Mouse (Mus musculus) thymus, postnatal 4 days (tissue): ENCODE measurements around the gene Cldn5.

Source experiments
- DNase-seq: peaks from one replicate; pipeline ENCODE4 v3.0.0; 2021

Cldn5 gene

GRCm38 (mm10) chr16:18776556-18777100, at the start of gene Cldn5:
Cldn5 (plus strand) TSS chr16:18776847.
- DNase-seq, result peak; percentile 21

DNA sequence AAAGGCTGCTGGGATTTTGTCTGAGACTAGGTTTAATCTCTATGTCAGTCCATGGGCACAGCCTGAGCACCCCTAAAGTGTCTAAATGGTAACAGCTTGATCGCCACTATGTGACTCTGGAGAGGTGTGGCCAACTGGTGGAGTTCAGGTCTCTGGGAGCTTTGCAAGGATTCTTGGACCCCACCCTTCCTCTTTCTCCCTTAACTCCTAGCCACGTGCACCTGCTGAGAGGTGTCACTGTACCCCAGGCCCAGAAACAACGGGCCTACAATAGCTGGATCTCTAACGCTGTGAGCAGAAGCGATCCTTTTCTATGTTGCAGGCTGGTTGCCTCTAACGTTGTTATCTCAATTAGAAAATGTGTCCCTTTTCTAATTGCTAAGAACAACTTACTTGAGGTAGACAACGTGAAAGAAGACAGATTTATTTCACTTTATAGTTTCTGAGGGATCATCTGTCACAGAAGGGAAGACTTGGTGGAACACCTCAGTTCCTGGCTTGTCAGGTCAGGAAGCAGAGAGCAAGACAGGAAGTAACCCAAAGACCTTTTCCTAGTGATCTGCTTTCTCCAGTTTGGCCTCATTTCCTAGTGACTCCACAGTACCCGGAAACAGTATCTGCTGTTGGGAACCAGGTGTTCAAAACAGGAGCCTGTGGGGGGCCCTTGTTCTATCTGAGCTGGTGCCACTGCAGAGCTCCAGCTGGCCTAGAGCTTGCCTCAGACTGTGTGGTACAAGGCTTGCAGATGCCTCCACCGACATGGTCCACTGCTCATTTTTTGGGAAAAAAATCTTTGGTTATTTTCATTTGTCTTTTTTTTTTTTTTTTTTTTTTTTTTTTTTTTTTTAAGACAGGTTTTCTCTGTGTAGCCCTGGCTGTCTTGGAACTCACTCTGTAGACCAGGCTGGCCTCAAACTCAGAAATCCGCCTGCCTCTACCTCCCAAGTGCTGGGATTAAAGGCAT, 48.8 kb upstream of the Cldn5 start:
- DNase-seq, result peak; percentile 40

- DNase-seq, result no peak
Measured at GRCm38 (mm10) chr16:18729185-18729584, 47.5 kb upstream of the Cldn5 start.

DNA sequence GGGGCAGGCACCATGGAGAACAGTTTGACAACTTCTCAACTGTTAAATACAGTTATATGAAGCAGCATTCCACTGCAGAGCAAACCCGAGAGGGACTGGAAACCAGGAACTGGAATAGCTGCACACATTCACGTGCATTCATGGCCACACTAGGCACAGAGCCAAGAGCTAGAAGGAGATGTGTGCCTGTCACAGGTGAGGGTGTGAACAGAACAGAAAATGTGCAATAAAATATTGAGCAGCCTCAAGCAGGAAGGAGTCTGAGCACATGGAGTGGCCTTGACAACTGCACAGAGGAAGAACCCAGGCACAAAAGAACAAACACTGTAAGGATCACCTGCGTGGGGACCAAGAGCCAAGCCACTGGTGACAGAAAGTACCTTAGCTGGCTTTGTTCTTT, 46.0 kb upstream of the Cldn5 start:
- DNase-seq, result no peak

- DNase-seq, result no peak
Measured at GRCm38 (mm10) chr16:18733100-18733956, 43.3 kb upstream of the Cldn5 start.

- no peak for DNase-seq
Measured at GRCm38 (mm10) chr16:18738303-18738702, 38.3 kb upstream of the Cldn5 start.

- no peak for DNase-seq
Measured at GRCm38 (mm10) chr16:18746268-18747122, 30.2 kb upstream of the Cldn5 start.

DNA sequence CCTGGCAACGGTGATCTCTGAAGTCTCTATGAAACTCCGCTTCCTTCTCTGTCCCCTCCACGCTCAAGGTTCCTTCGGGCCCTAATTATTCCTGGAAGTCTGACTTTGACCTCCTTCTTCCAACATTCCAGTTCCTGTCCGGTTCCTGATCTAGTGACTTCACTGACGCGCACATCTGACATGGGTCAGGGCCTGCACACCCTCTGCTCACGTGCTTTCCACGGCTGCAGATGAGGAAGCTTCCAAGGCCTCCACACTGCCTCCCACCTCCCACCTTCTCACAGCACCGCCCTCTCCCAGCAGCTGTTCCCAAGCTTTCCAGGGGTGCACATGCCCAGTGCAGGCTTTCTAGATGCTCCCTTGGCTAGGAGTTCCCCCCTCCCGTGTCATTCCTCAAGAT, 25.5 kb upstream of the Cldn5 start:
- no peak for DNase-seq

- no peak for DNase-seq
Measured at GRCm38 (mm10) chr16:18751885-18752499, 24.7 kb upstream of the Cldn5 start.

GRCm38 (mm10) chr16:18761734-18762133, 14.9 kb upstream of the Cldn5 start:
- no peak for DNase-seq

- DNase-seq, result no peak
Measured at GRCm38 (mm10) chr16:18762960-18763359, 13.7 kb upstream of the Cldn5 start.

GRCm38 (mm10) chr16:18766390-18766789, 10.3 kb upstream of the Cldn5 start:
- DNase-seq, result no peak

DNA sequence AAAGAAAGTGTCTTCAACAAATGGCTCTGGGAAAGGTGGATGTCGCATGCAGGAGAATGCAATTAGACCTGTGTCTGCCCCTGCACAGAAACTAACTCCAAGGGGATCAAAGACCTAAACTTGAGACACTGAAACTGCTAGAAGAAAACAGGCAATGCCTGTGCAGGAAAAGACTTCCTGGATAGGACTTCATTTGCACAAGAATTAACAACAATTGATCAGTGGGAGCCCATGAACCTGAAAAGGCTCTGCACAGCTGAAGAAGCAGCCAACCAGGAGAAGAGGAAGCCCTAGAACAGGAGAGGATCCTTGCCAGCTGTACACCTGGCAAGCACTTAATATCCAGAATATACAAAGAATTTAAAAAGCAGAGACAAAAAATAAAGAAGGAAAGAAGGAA, 7.1 kb upstream of the Cldn5 start:
- no peak for DNase-seq

- no peak for DNase-seq
Measured at GRCm38 (mm10) chr16:18773936-18774335, 2.7 kb upstream of the Cldn5 start.

DNA sequence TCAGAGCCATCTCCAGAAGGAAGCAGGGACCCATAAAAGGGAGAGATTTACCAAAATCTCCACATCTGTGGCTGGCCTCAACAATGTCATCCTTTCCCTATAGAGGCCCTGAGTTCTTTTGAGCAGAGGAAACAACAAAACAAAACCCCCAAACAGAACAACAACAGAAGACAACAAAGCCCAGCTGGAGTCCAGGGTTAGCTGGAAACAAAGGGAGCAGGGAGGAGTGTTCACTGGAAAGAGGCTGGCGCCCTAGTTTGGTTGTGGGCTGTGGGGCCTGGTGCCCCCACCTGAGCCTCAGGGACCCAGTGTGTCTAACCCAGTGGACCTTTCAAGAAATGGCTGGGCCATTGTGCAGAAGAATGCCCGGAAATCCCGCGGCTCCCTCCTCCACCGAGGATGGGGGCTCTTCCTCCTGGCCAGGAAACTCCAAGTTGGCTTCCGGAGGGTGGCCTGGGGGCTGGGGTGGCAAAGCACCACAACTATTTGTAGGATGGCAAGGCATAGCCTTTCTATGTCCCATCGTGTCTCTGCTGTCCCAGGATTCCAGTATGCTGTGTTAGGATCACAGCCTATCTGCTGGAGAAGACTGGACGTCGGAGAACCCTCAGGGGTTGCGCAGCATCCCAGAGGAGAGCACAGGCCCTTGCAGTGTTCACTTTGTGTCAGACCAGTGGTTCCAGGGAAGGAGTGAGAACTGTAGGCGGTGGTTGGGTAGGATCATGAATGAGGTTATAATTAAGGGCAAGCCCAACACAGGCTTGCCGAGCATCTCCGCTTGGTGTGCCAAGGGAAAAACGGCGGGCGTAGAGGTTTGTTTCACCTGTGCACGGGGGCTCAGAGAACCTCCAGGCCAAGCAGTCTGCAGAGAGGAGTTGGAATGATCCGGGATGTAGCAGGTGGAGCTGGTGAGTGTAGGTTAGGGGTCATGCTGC, 759 bp upstream of the Cldn5 start:
- DNase-seq, result no peak

DNA sequence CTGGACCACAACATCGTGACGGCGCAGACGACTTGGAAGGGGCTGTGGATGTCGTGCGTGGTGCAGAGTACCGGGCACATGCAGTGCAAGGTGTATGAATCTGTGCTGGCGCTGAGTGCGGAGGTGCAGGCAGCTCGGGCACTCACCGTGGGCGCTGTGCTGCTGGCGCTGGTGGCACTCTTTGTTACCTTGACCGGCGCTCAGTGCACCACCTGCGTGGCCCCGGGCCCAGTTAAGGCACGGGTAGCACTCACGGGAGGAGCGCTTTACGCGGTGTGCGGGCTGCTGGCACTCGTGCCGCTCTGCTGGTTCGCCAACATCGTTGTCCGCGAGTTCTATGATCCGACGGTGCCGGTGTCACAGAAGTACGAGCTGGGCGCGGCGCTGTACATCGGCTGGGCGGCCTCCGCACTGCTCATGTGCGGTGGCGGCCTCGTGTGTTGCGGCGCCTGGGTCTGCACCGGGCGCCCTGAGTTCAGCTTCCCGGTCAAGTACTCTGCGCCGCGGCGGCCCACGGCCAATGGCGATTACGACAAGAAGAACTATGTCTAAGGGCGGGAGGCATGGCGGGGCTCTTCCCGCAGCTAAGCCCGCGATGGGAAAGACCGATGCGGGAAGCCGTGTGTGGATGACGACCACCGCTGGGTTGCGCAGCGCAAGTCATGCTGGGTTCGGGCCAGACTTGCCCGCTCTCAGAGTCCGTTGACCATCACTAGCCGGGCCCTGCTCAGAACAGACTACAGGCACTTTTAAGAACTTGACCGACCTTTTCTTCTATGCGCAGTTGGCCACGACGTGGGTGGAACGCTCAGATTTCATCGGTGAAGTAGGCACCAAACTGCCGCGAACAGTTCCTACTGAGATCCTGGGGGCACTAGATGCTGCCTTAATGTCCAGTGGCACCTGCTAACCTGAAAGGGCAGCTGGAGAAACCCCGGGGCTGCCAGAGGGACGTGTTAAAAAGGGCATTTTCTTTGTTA, 744 bp downstream of the Cldn5 start:
- peak; percentile 30 for DNase-seq

GRCm38 (mm10) chr16:18778461-18778860, 1.8 kb downstream of the Cldn5 start:
- DNase-seq, result no peak

- no peak for DNase-seq
Measured at GRCm38 (mm10) chr16:18781810-18782209, 5.2 kb downstream of the Cldn5 start.

DNA sequence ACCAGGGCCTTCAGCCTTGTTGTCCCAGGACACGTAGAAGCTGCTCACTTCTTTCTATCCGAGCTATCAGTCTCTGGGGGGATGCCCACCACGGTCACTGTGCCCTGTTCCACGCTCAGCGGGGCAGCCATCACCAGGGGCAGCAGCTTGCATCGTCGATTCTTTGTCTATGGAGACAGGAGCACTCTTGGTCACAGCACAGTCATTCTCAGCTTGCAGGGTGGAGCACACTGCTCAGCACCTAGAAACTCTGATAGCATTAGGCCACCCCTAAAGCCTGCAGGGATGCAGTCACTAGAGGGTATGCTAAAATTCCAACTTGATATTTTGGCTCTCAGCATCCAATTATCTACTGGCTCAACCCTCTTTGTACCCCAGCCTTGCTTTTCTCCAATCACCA, 8.4 kb downstream of the Cldn5 start:
- no peak for DNase-seq

- no peak for DNase-seq
Measured at GRCm38 (mm10) chr16:18785485-18785884, 8.8 kb downstream of the Cldn5 start.
